ENCODE assay signal across 17 mouse cellular contexts in the genomic region with DNA sequence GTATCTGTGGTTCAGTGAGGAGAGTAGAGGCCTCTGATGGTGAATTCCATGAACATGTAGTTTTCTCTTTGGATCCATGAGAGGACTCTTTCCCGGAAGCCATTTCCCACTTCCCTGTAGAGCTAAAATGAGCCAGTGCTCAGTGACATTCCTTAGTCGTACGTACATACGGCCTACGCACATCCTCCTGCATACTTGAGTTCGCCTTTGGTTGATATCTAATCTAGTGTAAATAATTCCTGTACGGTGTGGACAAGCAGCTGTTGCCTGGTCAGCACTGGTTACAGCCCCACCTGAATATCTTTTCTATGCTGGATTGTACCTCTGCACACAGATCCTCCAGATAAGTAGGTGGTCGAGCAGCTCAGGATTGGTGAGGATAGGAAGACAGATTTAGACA.
DNase-seq lines count a peak whose midpoint lies in the region; ATAC-seq lines count a peak whose summit lies in the region.
"Had no signal": no experiment of that assay in that cellular context is flagged by ENCODE, and none has a peak within 500 bp of the region (broad histone marks: within the 10 kb centered on the region; RNA-seq: fewer than 3 reads in every experiment).

No protein-coding gene starts in this region.

- H3K27ac ChIP-seq in heart, embryonic 13.5 days (replicated peaks), result 0 out of 2 replicates have a peak overlapping the region, but pooled peaks have one; percentile 20
- peak overlapping the region; percentile 84 for H3K27ac ChIP-seq in liver, embryonic 12.5 days
- H3K27ac ChIP-seq in stomach, embryonic 15.5 days, result no peak overlapping the region
- H3K27ac ChIP-seq: hindbrain, postnatal 0 days; limb, embryonic 13.5 days; midbrain, embryonic 12.5 days had no signal

- 45% methylated on average over 8 of the region's 8 CpGs for WGBS in heart, embryonic 13.5 days
- 59% methylated on average over 8 of the region's 8 CpGs for WGBS in liver, embryonic 12.5 days (ENCODE audit: insufficient replicate concordance)
- WGBS in stomach, embryonic 15.5 days, result 62% methylated on average over 8 of the region's 8 CpGs

- DNase-seq in heart, postnatal 4 days, result no peak
- peak; percentile 50 to 69 for DNase-seq in lung, adult 18-20 months
- DNase-seq in lung, postnatal 25 days (ENCODE audit: low spot score), result no peak
- no peak for DNase-seq in ovary, postnatal 10 days (ENCODE audit: low spot score)
- no peak for DNase-seq in adrenal gland, postnatal 14 days
- DNase-seq: cerebellum, postnatal 14 days; heart, postnatal 14 days; kidney, postnatal 36 days; thymus, postnatal 36 days had no signal

- no peaks in the 10 kb centered on the region for H3K9me3 ChIP-seq in heart, embryonic 13.5 days
- no peaks in the 10 kb centered on the region for H3K9me3 ChIP-seq in liver, embryonic 12.5 days (replicated peaks)
- no peaks in the 10 kb centered on the region for H3K9me3 ChIP-seq in stomach, embryonic 15.5 days
- H3K9me3 ChIP-seq: limb, embryonic 13.5 days; midbrain, embryonic 12.5 days had no signal

- H3K4me3 ChIP-seq in heart, embryonic 13.5 days, result no peak overlapping the region
- H3K4me3 ChIP-seq in liver, embryonic 12.5 days, result 0 out of 2 replicates have a peak overlapping the region, but pooled peaks have one; percentile 47
- no peak overlapping the region for H3K4me3 ChIP-seq in stomach, embryonic 15.5 days (replicated peaks)
- H3K4me3 ChIP-seq: limb, embryonic 13.5 days; midbrain, embryonic 12.5 days; myocyte had no signal

- peaks cover 55% of the 10 kb centered on the region for H3K4me1 ChIP-seq in heart, embryonic 13.5 days
- peaks cover 84% of the 10 kb centered on the region for H3K4me1 ChIP-seq in liver, embryonic 12.5 days
- peaks cover 20% of the 10 kb centered on the region for H3K4me1 ChIP-seq in stomach, embryonic 15.5 days

- no peaks in the 10 kb centered on the region for H3K27me3 ChIP-seq in heart, embryonic 13.5 days (replicated peaks)
- H3K27me3 ChIP-seq in liver, embryonic 12.5 days (replicated peaks), result no peaks in the 10 kb centered on the region
- no peaks in the 10 kb centered on the region for H3K27me3 ChIP-seq in stomach, embryonic 15.5 days (replicated peaks)
- H3K27me3 ChIP-seq: limb, embryonic 13.5 days; midbrain, embryonic 12.5 days had no signal

- H3K9ac ChIP-seq in heart, embryonic 13.5 days, result no peak overlapping the region
- no peak overlapping the region for H3K9ac ChIP-seq in liver, embryonic 12.5 days
- no peak overlapping the region for H3K9ac ChIP-seq in stomach, embryonic 15.5 days
- H3K9ac ChIP-seq: limb, embryonic 13.5 days; midbrain, embryonic 12.5 days had no signal

- ATAC-seq in heart, embryonic 13.5 days (ENCODE audit: extremely low read depth, insufficient number of reproducible peaks, low FRiP score, low TSS enrichment), result no peak
- ATAC-seq in liver, embryonic 12.5 days, result peak; percentile 2; the same call in 1 of the 2 replicates
- ATAC-seq in stomach, embryonic 15.5 days (ENCODE audit: insufficient read depth, low FRiP score, low read depth), result 0 out of 2 replicates have a peak, but pooled peaks have one; percentile 36
- ATAC-seq: forebrain, embryonic 14.5 days; hindbrain, postnatal 0 days had no signal

- no peak overlapping the region for H3K4me2 ChIP-seq in heart, embryonic 13.5 days
- H3K4me2 ChIP-seq in liver, embryonic 12.5 days, result peak overlapping the region; percentile 65
- no peak overlapping the region for H3K4me2 ChIP-seq in stomach, embryonic 15.5 days
- H3K4me2 ChIP-seq: limb, embryonic 13.5 days; midbrain, embryonic 12.5 days had no signal

- H3K36me3 ChIP-seq in heart, embryonic 13.5 days, result no peaks in the 10 kb centered on the region
- H3K36me3 ChIP-seq in liver, embryonic 12.5 days, result peaks cover 2% of the 10 kb centered on the region; the same call in 1 of the 2 replicates
- no peaks in the 10 kb centered on the region for H3K36me3 ChIP-seq in stomach, embryonic 15.5 days
- H3K36me3 ChIP-seq: limb, embryonic 13.5 days; midbrain, embryonic 12.5 days had no signal

Comparison
In these comparisons a context has a peak if more than half of its experiments do, and no peak if none do; other contexts are left out.
1. DNase-seq: peak in lung, adult 18-20 months (2 of 2); none in heart, postnatal 4 days (single experiment), lung, postnatal 25 days (single experiment), ovary, postnatal 10 days (single experiment) and adrenal gland, postnatal 14 days (single experiment).